Mouse (Mus musculus): ENCODE data around the gene Tsg101.
"Not testable (repeated sequence)": the region's sequence is repeated elsewhere in the genome, so short reads cannot be mapped to it uniquely, and the experiment has no call there.

The Tsg101 gene

GRCm38 (mm10) chr7:46919551-46920176, at the start of gene Tsg101:
Gene Tsg101 (minus strand): TSS chr7:46919969.
- in situ Hi-C loops (cut with MboI, MseI): no loop called here

GRCm38 (mm10) chr7:46964070-46964469, 44.3 kb upstream of the Tsg101 start:
- in situ Hi-C loops (cut with MboI, MseI): loop anchor here (5.0 to 10.0 kb wide), 4 partner anchors 53 to 1181 kb away; no protein-coding TSS in a partner anchor

GRCm38 (mm10) chr7:46962806-46963618, 43.2 kb upstream of the Tsg101 start:
- in situ Hi-C loops (cut with MboI, MseI): loop anchor here (5.0 to 10.0 kb wide), 4 partner anchors 54 to 1182 kb away; no protein-coding TSS in a partner anchor

GRCm38 (mm10) chr7:46962132-46962531, 42.4 kb upstream of the Tsg101 start:
- in situ Hi-C loops (cut with MboI, MseI): loop anchor here (5.0 to 10.0 kb wide), 4 partner anchors 55 to 1183 kb away; no protein-coding TSS in a partner anchor

GRCm38 (mm10) chr7:46960991-46961390, 41.2 kb upstream of the Tsg101 start:
- in situ Hi-C loops (cut with MboI, MseI): loop anchor here (5.0 to 10.0 kb wide), 4 partner anchors 56 to 1184 kb away; no protein-coding TSS in a partner anchor

GRCm38 (mm10) chr7:46958853-46959252, 39.1 kb upstream of the Tsg101 start:
- in situ Hi-C loops (cut with MboI, MseI): loop anchor here in 1 of 2 experiments (5.0 kb wide), 1 partner anchor 107 kb away; no protein-coding TSS in a partner anchor

GRCm38 (mm10) chr7:46957831-46958691, 38.3 kb upstream of the Tsg101 start, which contains the start of gene Uevld:
Gene Uevld (minus strand): TSS chr7:46958527.
- in situ Hi-C loops (cut with MboI, MseI): loop anchor here in 1 of 2 experiments (5.0 kb wide), 1 partner anchor 106 kb away; no protein-coding TSS in a partner anchor

GRCm38 (mm10) chr7:46935847-46936246, 16.1 kb upstream of the Tsg101 start:
- in situ Hi-C loops (cut with MboI, MseI): no loop called here

- in situ Hi-C loops (cut with MboI, MseI): no loop called here
Measured at GRCm38 (mm10) chr7:46934788-46935187, 15.0 kb upstream of the Tsg101 start.

GRCm38 (mm10) chr7:46931370-46931769, 11.6 kb upstream of the Tsg101 start:
- in situ Hi-C loops (cut with MboI, MseI): no loop called here

- in situ Hi-C loops (cut with MboI, MseI): no loop called here
Measured at GRCm38 (mm10) chr7:46928291-46928690, 8.5 kb upstream of the Tsg101 start.

GRCm38 (mm10) chr7:46922075-46922474, 2.3 kb upstream of the Tsg101 start:
- in situ Hi-C loops (cut with MboI, MseI): no loop called here

GRCm38 (mm10) chr7:46918678-46919371, 944 bp downstream of the Tsg101 start:
- in situ Hi-C loops (cut with MboI, MseI): no loop called here

GRCm38 (mm10) chr7:46916376-46916775, 3.4 kb downstream of the Tsg101 start:
- in situ Hi-C loops (cut with MboI, MseI): no loop called here

GRCm38 (mm10) chr7:46911250-46911649, 8.5 kb downstream of the Tsg101 start:
- in situ Hi-C loops (cut with MboI, MseI): no loop called here

- in situ Hi-C loops (cut with MboI, MseI): no loop called here
Measured at GRCm38 (mm10) chr7:46899343-46899742, 20.4 kb downstream of the Tsg101 start.

- in situ Hi-C loops (cut with MboI, MseI): no loop called here
Measured at GRCm38 (mm10) chr7:46895511-46895910, 24.3 kb downstream of the Tsg101 start.

GRCm38 (mm10) chr7:46883304-46883703, 36.5 kb downstream of the Tsg101 start:
- in situ Hi-C loops (cut with MboI, MseI): no loop called here

GRCm38 (mm10) chr7:46881941-46882340, 37.8 kb downstream of the Tsg101 start:
- in situ Hi-C loops (cut with MboI, MseI): not testable (repeated sequence)

- in situ Hi-C loops (cut with MboI, MseI): no loop called here
Measured at GRCm38 (mm10) chr7:46880992-46881391, 38.8 kb downstream of the Tsg101 start.

- in situ Hi-C loops (cut with MboI, MseI): no loop called here
Measured at GRCm38 (mm10) chr7:46879851-46880250, 39.9 kb downstream of the Tsg101 start.

Data from T-helper 17 cell (primary cell).